Mouse (Mus musculus): ENCODE results near the gene Fam213b. TPM values are rescaled to one million over a fixed set of nuclear protein-coding genes. Genes with fewer than 3 reads are reported as not detected.

Gene Fam213b
- total RNA-seq, 2 experiments from 2014 or later, result 2.9 to 6.9 TPM

DNA sequence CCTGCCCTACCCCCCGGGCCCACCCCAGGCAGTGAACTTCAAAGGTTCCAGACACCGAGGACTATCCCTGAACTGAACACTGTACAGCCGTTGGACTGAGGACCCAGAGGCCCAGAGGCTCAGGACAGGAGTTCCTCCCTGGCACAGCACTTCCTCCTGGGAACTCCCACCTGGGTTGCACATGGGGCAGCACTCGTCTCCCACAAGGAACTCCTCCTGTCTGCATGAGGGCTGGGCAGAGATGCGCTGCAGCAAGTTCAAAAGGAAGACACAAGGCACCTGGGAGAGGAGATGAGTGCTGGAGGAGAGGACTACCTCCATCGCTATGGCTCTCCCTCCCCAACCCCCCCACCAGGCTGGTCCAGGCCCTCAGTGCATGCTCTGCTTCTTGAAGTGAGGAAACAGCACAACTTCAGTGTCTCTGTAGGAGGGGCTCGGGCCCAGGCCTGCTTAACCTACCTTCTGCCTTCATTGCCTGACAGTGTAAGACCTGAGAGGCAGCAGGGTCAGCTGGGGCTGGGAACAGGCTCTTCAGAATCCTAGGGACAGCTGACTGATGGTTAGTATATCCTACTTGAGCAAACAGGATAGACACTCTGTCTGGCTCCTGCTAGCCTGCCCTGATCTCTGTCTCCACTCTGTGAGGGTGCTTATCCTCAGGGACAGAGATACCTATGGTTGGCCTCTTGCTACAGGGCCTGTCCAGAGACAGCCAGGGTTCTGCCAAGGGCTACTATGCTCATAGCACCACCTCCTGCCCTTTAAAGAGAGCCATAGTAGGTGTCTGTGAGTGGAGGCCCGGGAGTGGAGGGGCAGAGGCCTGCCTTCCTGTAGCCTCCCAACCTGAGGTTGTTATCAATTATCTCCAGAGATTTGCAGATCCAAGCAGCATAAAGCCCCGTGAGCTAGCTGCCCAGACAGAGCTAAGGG is 28.3 kb upstream of the Fam213b start:
- peak; percentile 8; the same call in 1 of the 2 replicates for ATAC-seq (replicated peaks; ENCODE audit: poor library complexity, severe bottlenecking)

DNA sequence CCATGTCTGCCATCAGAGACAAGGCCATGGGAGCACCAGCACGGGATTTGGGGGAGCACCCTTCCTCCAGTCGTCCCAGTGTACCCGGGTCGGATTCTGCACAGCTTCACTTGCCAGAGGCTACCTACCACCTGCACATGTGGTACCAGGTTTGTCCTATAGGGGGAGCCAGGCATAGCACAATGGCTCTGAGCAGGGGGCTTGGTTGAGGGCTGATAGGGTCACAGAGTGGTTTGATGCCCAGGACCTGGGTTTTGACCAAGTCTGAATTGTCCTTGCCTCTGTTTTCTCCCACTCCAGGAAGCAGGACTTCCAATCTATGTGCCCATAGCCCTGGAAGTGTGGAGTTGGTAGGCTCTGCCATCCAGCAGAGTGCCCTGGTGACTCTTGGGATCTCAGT is 26.5 kb upstream of the Fam213b start:
- ATAC-seq (replicated peaks; ENCODE audit: poor library complexity, severe bottlenecking), result no peak

DNA sequence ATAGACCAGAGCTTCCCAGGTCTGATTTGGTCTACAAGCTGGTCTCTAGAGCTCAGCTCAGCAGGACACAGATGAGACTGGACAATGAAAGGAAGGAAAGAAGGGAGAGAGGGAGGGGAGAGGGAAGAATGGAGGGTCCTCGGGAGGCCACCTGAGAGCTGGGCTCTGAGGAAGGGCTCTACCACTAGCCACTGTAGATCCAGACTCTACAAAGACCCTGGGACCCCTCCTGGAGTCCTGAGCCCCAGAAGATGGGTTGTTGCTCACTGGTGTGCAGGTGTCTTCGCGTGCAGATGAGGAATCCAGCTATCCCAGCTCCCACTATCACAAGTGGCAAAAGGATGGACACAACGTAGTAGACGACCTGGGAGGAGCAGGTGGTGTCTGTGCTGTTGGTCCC is 24.0 kb upstream of the Fam213b start:
- no peak for ATAC-seq (replicated peaks; ENCODE audit: poor library complexity, severe bottlenecking)

- ATAC-seq (replicated peaks; ENCODE audit: poor library complexity, severe bottlenecking), result no peak
Observed at GRCm38 (mm10) chr4:154922291-154922690, 23.4 kb upstream of the Fam213b start.

DNA sequence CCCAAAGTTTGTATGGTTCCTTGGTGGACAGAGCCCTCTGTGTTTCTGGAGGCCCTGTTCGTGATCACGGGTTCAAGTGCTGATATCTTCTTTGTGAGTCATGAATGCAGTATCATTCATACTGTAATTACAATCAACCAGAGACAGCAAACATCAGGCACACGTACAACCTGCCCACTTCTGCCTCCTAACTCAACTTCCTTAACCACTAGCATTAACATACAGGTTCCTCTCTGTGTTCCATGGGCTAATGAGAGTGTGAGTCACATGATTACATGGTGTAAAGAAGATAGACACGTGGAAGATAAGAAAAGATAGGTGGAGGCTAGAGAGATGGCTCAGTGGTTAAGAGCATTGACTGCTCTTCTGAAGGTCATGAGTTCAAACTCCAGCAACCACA is 17.7 kb upstream of the Fam213b start:
- no peak for ATAC-seq (replicated peaks; ENCODE audit: poor library complexity, severe bottlenecking)

DNA sequence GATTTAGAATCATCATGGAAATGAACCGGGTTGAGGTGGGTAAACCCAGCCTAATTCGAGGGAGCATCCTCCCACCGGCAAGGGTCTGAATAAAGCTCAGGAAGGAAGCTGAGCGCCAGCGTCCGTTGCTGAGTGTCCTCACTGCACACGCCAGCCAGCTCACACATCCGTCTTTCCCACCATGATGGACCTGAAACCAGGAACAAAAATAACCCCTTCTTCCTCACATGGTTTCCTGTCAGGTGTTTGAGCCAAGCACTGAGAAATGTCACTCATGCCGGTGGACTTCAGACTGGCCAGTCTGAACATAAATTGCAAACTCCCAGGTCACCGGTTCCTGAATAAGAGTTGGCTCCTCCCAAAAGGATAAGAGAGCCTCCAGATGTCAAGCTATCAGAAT is 16.4 kb upstream of the Fam213b start:
- ATAC-seq (replicated peaks; ENCODE audit: poor library complexity, severe bottlenecking), result peak; percentile 63

- no peak for ATAC-seq (replicated peaks; ENCODE audit: poor library complexity, severe bottlenecking)
Observed at GRCm38 (mm10) chr4:154914707-154915106, 15.8 kb upstream of the Fam213b start.

DNA sequence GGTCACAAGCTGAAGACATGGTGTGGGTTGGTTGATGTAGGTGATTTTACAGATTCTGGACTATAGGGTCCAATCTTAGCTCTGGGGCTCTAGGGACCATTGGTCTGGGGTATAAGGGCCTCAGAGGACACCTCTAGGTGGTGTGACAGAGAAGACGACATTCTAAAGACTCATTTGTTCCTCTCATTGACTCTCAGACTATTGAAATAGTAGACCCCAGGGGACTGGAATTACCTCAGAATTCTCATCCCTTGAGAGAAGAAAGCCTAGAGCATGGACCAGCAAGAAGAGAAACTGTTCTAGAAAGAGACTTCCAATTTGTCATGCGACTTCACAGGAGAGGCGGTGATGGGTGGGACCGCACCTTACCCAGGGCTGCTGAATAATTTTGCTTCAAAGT is 15.3 kb upstream of the Fam213b start:
- ATAC-seq (replicated peaks; ENCODE audit: poor library complexity, severe bottlenecking), result no peak

DNA sequence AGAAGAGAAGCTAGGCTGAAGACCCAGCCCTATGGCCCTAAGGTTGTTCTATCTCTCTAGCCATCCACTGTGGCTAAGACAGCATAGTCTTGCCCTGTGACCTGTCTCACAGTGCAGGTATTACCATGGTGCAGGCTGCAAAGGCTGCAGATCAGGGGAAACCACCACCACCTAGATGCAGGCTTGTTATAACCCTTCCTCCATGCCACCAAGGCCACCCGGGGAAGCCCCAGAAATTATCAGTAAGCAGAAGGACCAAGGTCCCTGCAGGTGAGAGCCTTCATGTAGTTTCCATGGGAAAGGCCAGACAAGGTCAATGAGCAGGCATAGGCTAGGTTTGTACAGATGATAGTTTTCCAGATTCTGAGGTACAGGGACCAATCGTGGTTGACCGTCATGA is 14.9 kb upstream of the Fam213b start:
- no peak for ATAC-seq (replicated peaks; ENCODE audit: poor library complexity, severe bottlenecking)

- ATAC-seq (replicated peaks; ENCODE audit: poor library complexity, severe bottlenecking), result no peak
Observed at GRCm38 (mm10) chr4:154911644-154912043, 12.7 kb upstream of the Fam213b start.

DNA sequence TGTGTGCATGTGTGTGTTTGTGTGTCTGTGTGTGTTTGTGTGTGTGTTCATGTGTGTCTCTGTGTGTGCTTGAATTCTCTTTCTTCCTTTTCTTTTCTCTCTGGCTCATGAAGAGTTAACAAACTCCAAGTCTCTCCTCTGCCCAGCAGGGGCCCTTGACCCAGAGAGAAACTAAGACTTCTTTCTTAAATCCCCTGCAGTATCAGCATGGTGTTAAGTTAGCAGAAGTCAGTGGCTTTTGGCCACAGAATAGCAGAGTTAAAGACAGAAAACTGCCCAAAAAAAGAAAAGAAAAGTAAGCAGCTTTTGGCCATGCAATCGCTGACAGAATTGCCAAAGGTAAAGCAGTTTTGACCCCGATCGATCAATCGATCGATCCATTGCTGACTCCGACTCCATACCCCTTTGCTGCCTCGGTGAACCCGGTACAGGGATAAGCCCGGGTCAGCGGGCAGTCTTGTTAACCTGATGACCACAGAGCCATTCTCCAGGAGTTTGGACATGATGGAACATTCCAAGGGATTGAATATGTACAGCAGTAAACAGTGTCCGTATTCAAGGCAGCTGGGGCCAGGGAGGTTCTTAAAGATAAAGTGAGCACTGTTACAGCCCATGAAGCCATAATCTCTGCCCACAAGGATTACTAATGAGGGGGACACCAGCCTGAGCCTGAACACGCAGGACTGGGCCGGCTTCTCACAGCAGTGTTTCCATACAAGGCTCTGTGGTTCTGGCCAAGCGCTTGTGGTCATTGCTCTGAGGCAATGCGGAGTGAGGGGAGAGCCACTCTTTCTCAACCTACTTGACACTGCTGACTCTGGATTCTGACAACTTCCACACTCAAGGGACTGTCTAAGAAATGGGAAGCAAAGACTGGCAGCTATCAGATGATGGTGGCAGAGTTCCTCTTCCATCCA is 11.9 kb upstream of the Fam213b start:
- ATAC-seq (replicated peaks; ENCODE audit: poor library complexity, severe bottlenecking), result peak; percentile 90

GRCm38 (mm10) chr4:154908490-154908889 is 9.6 kb upstream of the Fam213b start:
- ATAC-seq (replicated peaks; ENCODE audit: poor library complexity, severe bottlenecking), result no peak

- peak; percentile 47 for ATAC-seq (replicated peaks; ENCODE audit: poor library complexity, severe bottlenecking)
Observed at GRCm38 (mm10) chr4:154907833-154908232, 8.9 kb upstream of the Fam213b start.

- ATAC-seq (replicated peaks; ENCODE audit: poor library complexity, severe bottlenecking), result peak; percentile 85
Observed at GRCm38 (mm10) chr4:154904185-154905071, 5.5 kb upstream of the Fam213b start.

DNA sequence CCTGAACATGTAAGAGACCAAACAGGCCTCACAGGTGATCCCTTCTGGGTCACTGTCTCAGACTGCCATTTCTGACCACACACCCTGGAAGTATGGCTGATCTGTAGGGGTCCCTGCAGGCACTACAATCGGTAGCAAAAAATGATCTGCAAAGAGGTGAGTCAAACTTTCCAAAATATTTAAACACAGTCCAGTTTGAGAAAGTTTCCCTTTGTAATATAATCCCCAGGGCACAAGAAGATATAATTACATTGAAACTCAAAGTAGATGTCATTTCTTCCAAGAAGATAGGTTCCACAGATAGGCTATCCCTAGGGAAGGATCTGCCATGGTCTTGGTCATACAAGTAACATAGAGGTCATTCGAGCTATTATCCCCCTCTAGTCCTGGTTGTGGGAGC is 3.4 kb upstream of the Fam213b start:
- no peak for ATAC-seq (replicated peaks; ENCODE audit: poor library complexity, severe bottlenecking)

- ATAC-seq (replicated peaks; ENCODE audit: poor library complexity, severe bottlenecking), result peak; percentile 7
Observed at GRCm38 (mm10) chr4:154897676-154898465, 1.1 kb downstream of the Fam213b start.

- no peak for ATAC-seq (replicated peaks; ENCODE audit: poor library complexity, severe bottlenecking)
Observed at GRCm38 (mm10) chr4:154895549-154895948, 3.4 kb downstream of the Fam213b start.

DNA sequence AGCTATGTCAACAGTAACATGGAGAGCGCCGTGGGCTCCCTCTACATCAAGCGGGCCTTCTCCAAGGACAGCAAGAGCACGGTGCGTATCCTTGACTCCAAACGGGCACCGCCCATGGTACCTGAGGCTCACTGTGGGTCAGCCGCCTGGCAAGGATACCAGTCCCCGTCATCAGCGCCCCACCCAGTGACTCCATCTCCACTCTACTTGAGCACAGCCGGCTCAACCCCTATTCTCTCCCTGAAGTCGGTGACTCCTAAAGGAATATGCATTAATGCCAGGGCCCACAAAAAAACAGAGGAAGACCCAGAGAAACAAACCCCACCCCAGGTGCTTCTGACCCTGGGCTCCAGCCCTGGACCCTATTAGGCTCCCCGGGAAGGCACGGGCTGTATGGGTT is 8.0 kb downstream of the Fam213b start:
- no peak for ATAC-seq (replicated peaks; ENCODE audit: poor library complexity, severe bottlenecking)

DNA sequence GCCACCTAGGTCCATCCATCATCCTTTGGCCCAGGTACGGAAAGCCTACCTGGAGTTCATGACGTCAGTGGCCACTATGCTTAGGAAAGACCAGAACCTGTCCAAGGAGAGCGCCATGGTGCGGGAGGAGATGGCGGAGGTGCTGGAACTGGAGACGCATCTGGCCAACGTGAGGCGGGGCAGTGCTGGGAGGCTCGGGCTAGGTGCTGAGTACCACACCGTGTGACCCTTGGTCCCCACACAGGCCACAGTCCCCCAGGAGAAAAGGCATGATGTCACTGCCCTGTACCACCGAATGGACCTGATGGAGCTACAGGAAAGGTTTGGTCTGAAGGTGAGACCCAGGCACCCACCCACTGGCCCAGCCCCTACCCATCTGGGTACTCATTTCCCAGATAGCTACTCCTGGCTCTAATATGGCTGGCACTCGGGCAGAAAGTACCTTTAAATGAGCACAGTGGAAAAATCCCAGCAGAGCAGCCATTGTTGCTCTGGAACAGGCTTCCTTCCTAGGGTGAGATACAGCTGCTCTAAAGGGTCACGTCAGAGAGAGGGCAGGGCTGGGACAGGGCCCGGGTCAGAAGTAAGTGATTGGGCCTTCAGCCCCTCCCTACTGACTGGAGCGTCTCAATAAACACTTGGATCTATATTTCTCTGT is 11.2 kb downstream of the Fam213b start:
- no peak for ATAC-seq (replicated peaks; ENCODE audit: poor library complexity, severe bottlenecking)
